Mouse (Mus musculus): ENCODE measurements around the gene Anxa9. TPM values are rescaled to one million over a fixed set of nuclear protein-coding genes. Genes with fewer than 3 reads are reported as not detected.

Anxa9 gene
- total RNA-seq, 2 experiments from 2014 or later, result 1.1 to 1.3 TPM

DNA sequence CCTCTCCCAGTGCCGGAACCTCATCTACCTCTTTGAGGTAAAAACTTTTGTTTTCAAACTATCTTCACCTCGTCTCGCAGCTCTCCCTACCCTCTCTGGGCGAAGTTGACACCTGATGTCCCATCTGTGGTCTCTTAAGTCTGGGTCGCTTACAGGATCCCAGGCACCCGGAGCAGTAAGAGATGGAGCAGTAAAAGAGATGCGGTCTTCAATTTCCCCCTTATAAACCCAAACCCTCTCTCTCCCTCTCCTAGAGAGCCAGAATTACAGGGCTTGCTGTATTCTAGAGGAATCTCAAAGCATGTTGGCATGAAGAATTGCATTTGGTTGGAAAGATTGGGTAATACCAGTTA lies 23.4 kb downstream of the Anxa9 start:
- DNase-seq, result no peak

GRCm38 (mm10) chr3:95282865-95283588 lies 23.9 kb downstream of the Anxa9 start:
- peak; percentile 84 for DNase-seq

DNA sequence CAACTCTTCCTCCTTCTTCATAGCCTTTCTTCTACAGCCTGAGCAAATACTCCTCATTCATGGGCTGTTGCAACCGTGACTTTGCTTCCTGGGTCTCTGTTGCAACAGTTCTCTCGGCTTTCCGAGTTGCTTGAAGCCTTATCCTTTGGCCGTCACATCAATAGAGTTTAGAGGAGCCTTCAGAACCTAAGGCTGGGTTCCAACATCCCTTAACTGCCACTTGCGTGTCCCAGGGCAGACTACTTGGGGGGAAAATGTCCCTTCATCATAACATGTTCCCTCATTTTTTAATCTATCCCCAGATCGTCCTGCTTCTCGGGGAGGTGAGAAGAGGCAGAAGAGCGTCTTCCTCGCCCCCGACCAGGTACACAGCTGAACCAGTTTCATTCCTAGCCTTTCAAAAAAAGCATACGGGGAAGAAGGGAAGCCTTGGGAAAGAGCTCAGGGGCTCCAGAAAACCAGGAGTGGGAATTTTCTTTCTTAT lies 24.6 kb downstream of the Anxa9 start:
- DNase-seq, result peak; percentile 70

DNA sequence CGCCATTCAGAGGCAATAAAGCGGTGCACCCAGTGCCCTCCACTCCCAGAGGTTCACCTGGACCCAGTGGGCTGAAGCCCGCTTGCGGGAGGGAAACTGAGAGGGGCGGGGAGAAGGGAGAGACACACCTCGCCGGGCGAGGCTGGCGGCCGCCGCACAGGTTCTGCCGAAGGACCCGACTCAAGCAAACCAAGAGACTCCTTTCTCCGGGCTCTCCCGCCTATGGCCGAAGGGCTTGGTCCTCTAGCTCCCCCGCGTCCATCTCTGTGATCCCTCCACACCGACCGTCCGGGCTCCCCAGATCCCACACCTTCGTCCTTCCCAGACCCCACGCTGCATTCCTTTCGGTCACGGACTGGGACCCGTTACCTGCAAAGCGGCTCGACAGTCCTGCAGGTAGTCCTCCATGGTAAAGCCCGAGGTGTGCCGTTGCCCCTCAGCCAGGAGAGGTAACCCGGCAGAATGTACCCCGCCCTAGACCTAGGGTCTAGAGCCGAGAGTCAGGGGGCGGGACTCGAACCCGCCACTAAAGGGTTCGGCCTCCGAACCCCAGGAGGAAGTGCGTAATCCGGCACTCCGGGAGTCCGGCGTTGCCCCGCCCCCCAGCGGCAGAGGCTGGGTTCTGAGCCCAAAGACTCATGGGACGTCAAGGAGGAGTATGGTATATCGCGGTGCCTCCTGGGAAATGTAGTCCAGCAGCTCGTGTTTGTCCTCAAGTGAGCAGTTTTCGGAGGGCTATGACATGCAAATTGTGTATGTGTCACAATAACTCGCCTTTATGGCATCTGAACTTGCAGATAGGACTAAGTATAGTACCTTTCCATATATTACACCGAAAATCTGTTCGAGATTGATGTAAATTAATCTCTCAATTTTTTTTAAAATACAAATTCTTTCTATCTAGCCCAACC lies 25.5 kb downstream of the Anxa9 start, which contains the start of the genes Mindy1 and Prune1:
Mindy1 (plus strand) TSS at position 130 of the 911 bp plus-strand sequence.
Prune1 (minus strand) TSS at position 861 of the 911 bp plus-strand sequence.
- DNase-seq, result peak; percentile 99

GRCm38 (mm10) chr3:95280747-95281146 lies 26.2 kb downstream of the Anxa9 start:
- peak; percentile 45 for DNase-seq

- DNase-seq, result no peak
These were observed 29.8 kb downstream of the Anxa9 start for GRCm38 (mm10) chr3:95277149-95277551.

- no peak for DNase-seq
These were observed 30.5 kb downstream of the Anxa9 start for GRCm38 (mm10) chr3:95276428-95276934.

DNA sequence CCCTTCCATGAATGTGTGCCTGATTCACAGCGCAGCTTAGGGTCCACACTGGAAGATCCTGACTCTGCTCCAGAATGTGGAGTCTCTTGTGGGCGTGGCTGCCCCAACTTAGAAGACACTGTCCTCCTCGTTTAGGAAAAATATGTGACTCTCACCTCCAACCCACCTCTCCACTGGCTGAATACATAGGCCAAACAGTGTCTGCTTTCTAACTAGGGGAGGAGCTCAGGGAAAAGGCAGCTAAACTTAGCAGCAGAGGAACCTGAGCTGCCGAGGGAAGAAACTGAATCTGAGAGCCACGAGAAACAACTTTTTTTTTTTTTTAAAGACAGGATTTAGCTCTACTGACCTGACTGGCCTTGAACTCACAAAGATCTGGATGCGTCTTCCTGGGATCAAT lies 31.8 kb downstream of the Anxa9 start:
- DNase-seq, result no peak

DNA sequence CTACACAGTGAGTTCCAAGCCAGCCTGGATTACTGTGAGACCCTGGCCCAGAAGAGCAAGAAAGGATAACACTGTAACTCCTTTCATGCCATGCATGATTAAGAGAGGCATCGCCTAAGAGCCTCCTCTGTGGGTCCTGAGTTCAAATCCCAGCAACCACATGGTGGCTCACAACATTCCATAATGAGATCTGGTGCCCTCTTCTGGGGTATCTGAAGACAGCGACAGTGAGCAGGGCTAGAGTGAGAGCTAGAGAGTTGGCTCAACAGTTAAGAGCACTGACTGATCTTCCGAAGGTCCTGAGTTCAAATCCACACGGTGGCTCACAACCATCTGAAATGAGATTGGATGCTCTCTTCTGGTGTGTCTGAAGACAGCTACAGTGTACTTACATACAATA lies 32.5 kb downstream of the Anxa9 start:
- no peak for DNase-seq

DNA sequence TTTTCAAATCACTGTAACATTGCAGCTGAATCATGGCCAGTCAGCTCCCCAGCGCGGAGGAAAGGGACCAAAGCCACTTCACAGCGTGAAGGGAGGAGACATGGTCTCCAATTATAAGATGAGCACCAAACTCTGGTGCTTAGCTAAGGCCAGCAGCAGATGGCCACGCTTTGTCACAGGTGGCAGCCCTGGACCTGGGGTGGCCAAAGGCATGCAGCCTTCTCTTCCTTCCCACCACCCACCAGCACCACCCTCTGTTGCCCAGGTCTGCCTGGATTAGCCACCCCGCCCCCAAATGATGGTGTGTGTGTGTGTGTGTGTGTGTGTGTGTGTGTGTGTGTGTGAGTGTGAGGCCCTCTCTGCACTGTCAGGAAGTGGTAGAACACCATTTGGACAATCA lies 33.5 kb downstream of the Anxa9 start:
- no peak for DNase-seq

- DNase-seq, result peak; percentile 58
These were observed 36.1 kb downstream of the Anxa9 start for GRCm38 (mm10) chr3:95270766-95271364.

DNA sequence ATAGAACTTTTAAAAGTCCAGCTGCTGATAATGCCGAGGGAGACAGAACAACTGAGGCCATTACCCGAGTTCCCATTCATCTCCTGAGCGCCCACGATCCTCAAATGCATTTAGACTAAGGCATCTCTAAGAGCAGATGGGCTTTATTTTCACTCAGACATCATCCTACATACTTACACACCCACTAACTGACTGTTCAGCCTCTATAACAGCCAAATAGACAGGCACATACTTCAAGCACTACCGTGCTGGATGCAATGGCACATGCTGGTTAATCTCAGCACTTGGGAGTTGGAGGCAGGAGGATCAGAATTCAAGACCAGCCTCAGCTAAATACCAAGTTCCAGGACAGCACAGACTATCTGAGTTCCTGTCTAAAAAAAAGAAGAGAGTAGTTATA lies 37.2 kb downstream of the Anxa9 start:
- DNase-seq, result no peak

DNA sequence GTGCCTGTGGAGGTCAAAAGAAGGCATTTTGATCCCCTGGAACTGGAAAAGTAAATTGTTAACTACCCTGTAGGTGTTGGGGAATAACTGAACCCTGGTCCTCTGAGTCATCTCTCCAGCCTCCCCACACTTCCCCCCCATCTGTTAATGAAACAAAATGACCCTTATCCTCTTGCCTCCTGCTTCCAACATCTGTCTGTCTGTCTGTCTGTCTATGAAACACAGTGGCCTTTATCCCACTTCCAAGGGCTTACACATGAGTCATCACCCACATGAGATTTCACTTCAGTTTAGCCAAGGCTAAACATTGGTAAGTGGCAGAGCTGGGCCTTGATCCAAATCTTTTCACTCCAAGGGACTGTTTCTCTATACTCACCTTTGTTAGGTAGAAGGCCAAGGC lies 39.1 kb downstream of the Anxa9 start:
- peak; percentile 53 for DNase-seq

DNA sequence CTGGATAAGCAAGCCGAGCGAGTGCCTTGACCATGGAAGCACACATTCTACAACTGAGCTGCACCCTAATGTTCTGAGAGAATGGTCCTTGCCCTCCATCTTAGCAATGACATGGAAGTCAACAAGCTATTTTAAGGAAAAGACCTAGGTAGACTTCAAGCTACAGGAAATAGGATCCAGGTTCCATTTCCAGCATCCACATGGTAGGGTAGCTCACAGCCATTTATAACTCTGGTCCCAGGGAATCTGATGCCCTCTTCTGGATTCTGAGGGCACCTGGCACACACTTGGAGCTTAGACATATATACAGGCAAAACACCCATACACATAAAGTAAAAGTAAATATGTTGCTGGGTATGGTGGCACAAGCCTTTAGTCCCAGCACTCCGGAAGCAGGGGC lies 40.9 kb downstream of the Anxa9 start:
- no peak for DNase-seq

- no peak for DNase-seq
These were observed 42.3 kb downstream of the Anxa9 start for GRCm38 (mm10) chr3:95264724-95265123.

- DNase-seq, result peak; percentile 83
These were observed 43.8 kb downstream of the Anxa9 start for GRCm38 (mm10) chr3:95263089-95263739.

- no peak for DNase-seq
These were observed 45.0 kb downstream of the Anxa9 start for GRCm38 (mm10) chr3:95261975-95262374.

- no peak for DNase-seq
These were observed 50.0 kb downstream of the Anxa9 start for GRCm38 (mm10) chr3:95256931-95257330.

- DNase-seq, result no peak
These were observed 56.1 kb downstream of the Anxa9 start, which contains the start of gene Bnipl for GRCm38 (mm10) chr3:95250783-95251424. Bnipl (minus strand) TSS chr3:95251193.

DNA sequence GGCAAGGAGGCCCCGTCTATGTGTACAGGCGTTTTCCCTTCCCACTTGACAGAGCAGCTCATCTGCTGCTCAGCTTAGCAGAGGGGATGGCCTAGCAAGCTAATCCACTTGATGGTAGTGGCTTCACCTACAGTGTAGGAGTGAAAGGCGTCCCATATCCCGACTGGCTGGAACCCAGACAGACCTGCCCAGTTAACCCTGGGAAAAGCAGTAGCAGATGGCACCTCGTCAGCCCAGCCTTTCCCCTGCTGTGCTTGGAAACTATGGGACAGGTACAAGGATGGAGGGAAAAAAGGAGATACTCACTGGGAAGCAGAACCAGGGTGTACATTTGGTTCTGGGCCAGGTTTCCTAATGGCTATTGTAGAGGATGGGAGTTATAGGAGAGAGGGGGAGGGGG lies 56.6 kb downstream of the Anxa9 start:
- DNase-seq, result no peak

- no peak for DNase-seq
These were observed 59.2 kb downstream of the Anxa9 start for GRCm38 (mm10) chr3:95247660-95248336.

All from adrenal gland, postnatal 10 days (tissue).